ENCODE assay signal across 12 mouse cellular contexts in the genomic region with DNA sequence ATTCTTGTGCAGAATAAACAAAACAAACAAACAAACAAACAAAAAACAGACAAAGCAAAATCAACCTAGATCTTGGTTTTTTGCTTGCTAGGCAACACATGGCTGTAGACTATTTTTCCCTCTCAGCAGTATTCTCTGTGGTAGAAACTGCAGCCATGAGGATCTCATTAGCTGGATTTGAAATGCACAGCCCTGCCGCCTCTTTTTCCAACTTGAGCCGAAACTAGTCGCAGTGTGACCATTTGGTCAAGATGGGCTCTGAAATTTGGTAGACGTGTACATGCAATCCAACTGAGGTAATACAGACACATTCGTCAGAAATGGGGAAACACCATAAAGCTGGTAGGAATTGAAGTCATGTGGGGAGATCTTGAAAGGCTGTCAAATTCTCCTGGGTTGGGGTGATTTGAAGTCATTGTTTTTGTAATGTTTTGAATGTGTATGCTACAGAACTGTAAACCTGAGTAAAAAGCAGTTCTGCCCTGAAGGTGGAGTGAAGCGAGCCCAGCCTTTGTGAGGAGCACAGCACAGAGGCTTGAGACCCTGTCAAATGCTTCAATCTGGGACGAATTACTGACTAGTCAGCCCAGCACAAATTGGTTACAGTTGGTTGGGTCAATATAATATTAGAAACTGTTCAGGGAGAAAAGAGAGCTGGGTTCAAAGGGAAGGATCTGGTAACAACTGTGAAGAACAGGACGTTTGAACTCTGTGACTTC. TPM values are rescaled to one million over a fixed set of nuclear protein-coding genes. Genes with fewer than 3 reads are reported as not detected.
DNase-seq lines count a peak whose midpoint lies in the region; ATAC-seq and TF ChIP-seq lines count a peak whose summit lies in the region.
"Had no signal": no experiment of that assay in that cellular context is flagged by ENCODE, and none has a peak within 500 bp of the region (broad histone marks: within the 10 kb centered on the region; RNA-seq: fewer than 3 reads in every experiment).

No protein-coding gene starts in this region.

- H3K27ac ChIP-seq in gastrocnemius, adult 2 months = peak overlapping the region; percentile 46
- peak overlapping the region; percentile 82 for H3K27ac ChIP-seq in embryonic facial prominence, embryonic 15.5 days (replicated peaks)
- no peak overlapping the region for H3K27ac ChIP-seq in hindbrain, embryonic 16.5 days (ENCODE audit: low read depth, low read length)
- H3K27ac ChIP-seq in neural tube, embryonic 11.5 days (ENCODE audit: low read depth, low read length) = no peak overlapping the region

- peak overlapping the region; percentile 54 for H3K4me2 ChIP-seq in embryonic facial prominence, embryonic 15.5 days (replicated peaks)
- H3K4me2 ChIP-seq in hindbrain, embryonic 16.5 days (ENCODE audit: low read length) = peak overlapping the region; percentile 28; the same call in 1 of the 2 replicates
- H3K4me2 ChIP-seq in neural tube, embryonic 11.5 days (ENCODE audit: low read depth) = peak overlapping the region; percentile 56

- TF ChIP-seq CTCF in gastrocnemius, adult 2 months (IDR thresholded peaks at IDR 0.05) = no peak

- no peak for ATAC-seq in embryonic facial prominence, embryonic 15.5 days (ENCODE audit: insufficient number of reproducible peaks, low FRiP score, low TSS enrichment, low read depth)
- no peak for ATAC-seq in hindbrain, embryonic 16.5 days
- ATAC-seq in neural tube, embryonic 11.5 days (ENCODE audit: insufficient read depth, low FRiP score, low TSS enrichment) = no peak
- no peak for ATAC-seq in erythroid progenitor cell, adult 5-6 weeks (replicated peaks; ENCODE audit: low FRiP score, poor library complexity, severe bottlenecking)
- ATAC-seq: intestine, postnatal 0 days had no signal

- DNase-seq in gastrocnemius, adult 2 months = peak; percentile 21
- no peak for DNase-seq in gastrocnemius, postnatal 25 days
- peak; percentile 19 for DNase-seq in neural tube, embryonic 11.5 days (ENCODE audit: low spot score)
- no peak for DNase-seq in urinary bladder, postnatal 10 days (ENCODE audit: low spot score)
- DNase-seq in heart, postnatal 36 days = no peak
- DNase-seq: gastrocnemius, postnatal 14 days; right cerebral cortex, postnatal 25 days; thymus, postnatal 4 days had no signal

- intact Hi-C loops in gastrocnemius, adult 2 months (cut with DNase I) = loop anchor here (5.0 kb wide), 1 partner anchor 57 kb away; no protein-coding TSS in a partner anchor
- intact Hi-C loops in heart, postnatal 36 days (cut with DNase I) = no loop called here

- H3K4me3 ChIP-seq in gastrocnemius, adult 2 months = peak overlapping the region; percentile 66
- H3K4me3 ChIP-seq in embryonic facial prominence, embryonic 15.5 days (replicated peaks) = peak overlapping the region; percentile 53
- 0 out of 2 replicates have a peak overlapping the region, but pooled peaks have one; percentile 11 for H3K4me3 ChIP-seq in hindbrain, embryonic 16.5 days (ENCODE audit: low read length)
- H3K4me3 ChIP-seq in neural tube, embryonic 11.5 days (ENCODE audit: low read depth, low read length) = peak overlapping the region; percentile 40; the same call in 1 of the 2 replicates

- H3K9me3 ChIP-seq in embryonic facial prominence, embryonic 15.5 days (replicated peaks) = no peaks in the 10 kb centered on the region
- H3K9me3 ChIP-seq in hindbrain, embryonic 16.5 days (ENCODE audit: control insufficient read depth, low read length) = no peaks in the 10 kb centered on the region
- H3K9me3 ChIP-seq in neural tube, embryonic 11.5 days (ENCODE audit: control insufficient read depth, low read length) = no peaks in the 10 kb centered on the region

- peak overlapping the region; percentile 10; the same call in 1 of the 2 replicates for H3K9ac ChIP-seq in embryonic facial prominence, embryonic 15.5 days
- H3K9ac ChIP-seq in hindbrain, embryonic 16.5 days (ENCODE audit: low read depth, low read length) = no peak overlapping the region
- peak overlapping the region; percentile 26; the same call in 1 of the 2 replicates for H3K9ac ChIP-seq in neural tube, embryonic 11.5 days (ENCODE audit: low read length)

- no peaks in the 10 kb centered on the region for H3K27me3 ChIP-seq in embryonic facial prominence, embryonic 15.5 days
- no peaks in the 10 kb centered on the region for H3K27me3 ChIP-seq in hindbrain, embryonic 16.5 days (replicated peaks; ENCODE audit: control insufficient read depth, insufficient read depth, low read length)
- H3K27me3 ChIP-seq in neural tube, embryonic 11.5 days (ENCODE audit: control insufficient read depth, insufficient read depth, low read length) = no peaks in the 10 kb centered on the region

- peaks cover 23% of the 10 kb centered on the region for H3K4me1 ChIP-seq in embryonic facial prominence, embryonic 15.5 days
- H3K4me1 ChIP-seq in hindbrain, embryonic 16.5 days (ENCODE audit: control insufficient read depth, insufficient read depth, low read depth, low read length) = no peaks in the 10 kb centered on the region
- peaks cover 6% of the 10 kb centered on the region; the same call in 1 of the 2 replicates for H3K4me1 ChIP-seq in neural tube, embryonic 11.5 days (ENCODE audit: control insufficient read depth, insufficient read depth, low read length)

- 19% methylated on average over 8 of the region's 8 CpGs for WGBS in embryonic facial prominence, embryonic 15.5 days
- 31% methylated on average over 8 of the region's 8 CpGs for WGBS in hindbrain, embryonic 16.5 days
- WGBS in neural tube, embryonic 11.5 days = 33% methylated on average over 8 of the region's 8 CpGs

- peaks cover 1% of the 10 kb centered on the region; the same call in 1 of the 2 replicates for H3K36me3 ChIP-seq in embryonic facial prominence, embryonic 15.5 days
- no peaks in the 10 kb centered on the region for H3K36me3 ChIP-seq in hindbrain, embryonic 16.5 days (ENCODE audit: control insufficient read depth, insufficient read depth, low read length)
- no peaks in the 10 kb centered on the region; the same call in 1 of the 2 replicates for H3K36me3 ChIP-seq in neural tube, embryonic 11.5 days (ENCODE audit: control insufficient read depth, insufficient read depth, low read length)

RNA-seq across cellular contexts. Expression of a gene that starts 1.4 kb away (rescaled TPM):
- 1 to 10 TPM in 1 of 2 experiments, under 1 TPM in 1; 0.59 to 1.2 TPM for total RNA-seq in gastrocnemius, adult 2 months (2021)
- total RNA-seq in gastrocnemius, postnatal 25 days (2021) = 1 to 10 TPM; 1.2 to 1.8 TPM
- polyA plus RNA-seq in embryonic facial prominence, embryonic 15.5 days (2015; fragmentation: Nextera tagmentation; extraction: Ambion mirVana) = 50.4 and 51.4 TPM in 2 replicates
- 3.8 and 4.1 TPM in 2 replicates for polyA plus RNA-seq in hindbrain, embryonic 16.5 days (2015; fragmentation: Nextera tagmentation; extraction: Ambion mirVana)
- polyA plus RNA-seq in neural tube, embryonic 11.5 days (2014; fragmentation: Nextera tagmentation; extraction: Ambion mirVana) = 18.1 and 23.4 TPM in 2 replicates
- total RNA-seq in heart, postnatal 36 days (2021) = 1 to 10 TPM; 1.0 to 1.2 TPM
- total RNA-seq in erythroid progenitor cell, adult 5-6 weeks (2015; ENCODE audit: low replicate concordance) = not detected in 2 replicates
- not detected in 2 replicates for total RNA-seq in erythroid progenitor cell, adult 5-6 weeks (2017; ENCODE audit: low replicate concordance)

RNA-seq across cellular contexts. Expression of a gene that starts 33.4 kb away (rescaled TPM):
- total RNA-seq in gastrocnemius, adult 2 months (2021) = 10 to 100 TPM; 10.5 to 11.4 TPM
- 10 to 100 TPM in 1 of 2 experiments, 1 to 10 TPM in 1; 9.0 to 10.4 TPM for total RNA-seq in gastrocnemius, postnatal 25 days (2021)
- polyA plus RNA-seq in embryonic facial prominence, embryonic 15.5 days (2015; fragmentation: Nextera tagmentation; extraction: Ambion mirVana) = 28.9 and 34.7 TPM in 2 replicates
- 10.2 and 13.2 TPM in 2 replicates for polyA plus RNA-seq in hindbrain, embryonic 16.5 days (2015; fragmentation: Nextera tagmentation; extraction: Ambion mirVana)
- 39.4 and 44.1 TPM in 2 replicates for polyA plus RNA-seq in neural tube, embryonic 11.5 days (2014; fragmentation: Nextera tagmentation; extraction: Ambion mirVana)
- 10 to 100 TPM; 19.5 to 25.1 TPM for total RNA-seq in heart, postnatal 36 days (2021)
- 76.7 and 82.9 TPM in 2 replicates for total RNA-seq in erythroid progenitor cell, adult 5-6 weeks (2015; ENCODE audit: low replicate concordance)
- 79.9 and 133 TPM in 2 replicates for total RNA-seq in erythroid progenitor cell, adult 5-6 weeks (2017; ENCODE audit: low replicate concordance)

Comparison
In these comparisons a context has a peak if more than half of its experiments do, and no peak if none do; other contexts are left out.
1. DNase-seq: peak in gastrocnemius, adult 2 months (single experiment) and neural tube, embryonic 11.5 days (single experiment); none in gastrocnemius, postnatal 25 days (single experiment), urinary bladder, postnatal 10 days (single experiment) and heart, postnatal 36 days (0 of 2).
2. H3K27ac ChIP-seq: peak in gastrocnemius, adult 2 months (single experiment) and embryonic facial prominence, embryonic 15.5 days (single experiment); none in hindbrain, embryonic 16.5 days (single experiment) and neural tube, embryonic 11.5 days (single experiment).
3. H3K4me3 ChIP-seq: peak in every context shown above with its lines; median percentile 66 in gastrocnemius, adult 2 months; 53 in embryonic facial prominence, embryonic 15.5 days; 40 in neural tube, embryonic 11.5 days; 11 in hindbrain, embryonic 16.5 days.
4. Peak in every context shown above with its lines, with median percentiles within 50 percentile points of each other: H3K4me2 ChIP-seq.